Mouse (Mus musculus) v-Abl transformed pro-B cells (cell line): Measurements from ENCODE around the gene Hspa1l.
"Not testable (repeated sequence)": the region's sequence is repeated elsewhere in the genome, so short reads cannot be mapped to it uniquely, and the experiment has no call there.

Experiments
- in situ Hi-C, 2 experiments: fragments of 400-800 bp; cut with MboI; formaldehyde crosslinking; loops; one replicate each; pipeline ENCODE4 v1.15.1; 2025; ENCODE audit not compliant: unreplicated experiment in 2 of 2

Hspa1l gene

GRCm38 (mm10) chr17:34949553-34949969, 22.9 kb upstream of the Hspa1l start:
- in situ Hi-C loops = loop anchor here (5.0 to 25.0 kb wide), 4 partner anchors 33 to 312 kb away; partner anchors contain the start of genes Slc44a4 (in 2 of the 2), Atf6b (in 1 of the 2), Fkbpl (in 1 of the 2) and Lsm2 (in 1 of the 2)

GRCm38 (mm10) chr17:34950514-34951455, 21.7 kb upstream of the Hspa1l start:
- in situ Hi-C loops = loop anchor here in 1 of 2 experiments (5.0 kb wide), 1 partner anchor 37 kb away; no protein-coding TSS in a partner anchor

GRCm38 (mm10) chr17:34951636-34952377, 20.7 kb upstream of the Hspa1l start:
- in situ Hi-C loops = loop anchor here in 1 of 2 experiments (5.0 kb wide), 1 partner anchor 35 kb away; no protein-coding TSS in a partner anchor

DNA sequence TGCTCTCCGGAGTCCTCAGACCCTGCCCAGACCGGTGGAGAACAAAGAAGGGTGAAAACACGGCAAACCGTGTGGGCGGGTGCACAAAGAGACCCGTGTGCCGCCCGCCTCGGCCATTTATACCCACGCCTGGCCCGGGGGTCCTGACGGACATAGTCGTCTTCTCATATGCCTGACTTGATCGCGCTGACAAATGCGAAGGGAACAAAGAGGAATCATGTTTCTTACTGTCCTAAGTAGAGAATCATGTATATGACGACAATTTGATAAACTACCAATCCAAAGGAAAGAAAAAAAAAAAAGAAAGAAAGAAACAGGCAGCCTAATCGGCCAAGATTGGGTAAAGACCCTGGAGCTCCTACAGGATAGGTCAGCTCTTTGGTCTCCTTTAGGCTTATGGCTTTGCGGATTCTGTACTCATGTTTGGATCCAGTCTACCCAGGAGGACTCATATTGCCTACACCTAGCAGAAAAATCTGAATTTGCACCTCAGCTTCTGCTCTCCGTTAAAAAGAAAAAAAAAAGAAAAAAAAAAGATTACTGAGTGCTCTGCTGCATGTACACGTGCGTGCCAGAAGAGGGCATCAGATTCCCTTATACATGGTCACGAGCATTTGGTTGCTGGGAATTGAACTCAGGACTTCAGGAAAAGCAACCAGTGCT, 20.0 kb upstream of the Hspa1l start:
- in situ Hi-C loops = loop anchor here in 1 of 2 experiments (5.0 kb wide), 1 partner anchor 35 kb away; no protein-coding TSS in a partner anchor

DNA sequence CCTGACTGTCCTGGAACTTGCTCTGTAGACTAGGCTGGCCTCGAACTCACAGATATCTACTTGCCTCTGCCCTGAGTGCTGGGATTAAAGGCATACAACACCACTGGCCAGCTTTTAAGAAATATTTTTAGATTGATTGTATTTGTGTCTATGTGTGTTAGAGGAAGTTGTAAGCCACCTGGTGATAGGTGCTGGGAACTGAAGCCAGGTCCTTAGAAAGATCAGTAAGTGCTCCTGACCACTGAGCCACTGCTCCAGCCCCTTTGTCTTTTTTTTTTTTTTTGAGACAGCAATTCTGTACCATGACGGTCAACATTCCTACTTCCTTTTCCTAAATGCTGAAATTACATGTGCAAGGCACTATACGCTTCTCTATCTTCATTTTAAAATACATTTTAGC, 19.2 kb upstream of the Hspa1l start:
- in situ Hi-C loops = loop anchor here in 1 of 2 experiments (5.0 kb wide), 1 partner anchor 34 kb away; no protein-coding TSS in a partner anchor

GRCm38 (mm10) chr17:34953904-34954303, 18.6 kb upstream of the Hspa1l start:
- in situ Hi-C loops = loop anchor here in 1 of 2 experiments (5.0 kb wide), 1 partner anchor 33 kb away; no protein-coding TSS in a partner anchor

DNA sequence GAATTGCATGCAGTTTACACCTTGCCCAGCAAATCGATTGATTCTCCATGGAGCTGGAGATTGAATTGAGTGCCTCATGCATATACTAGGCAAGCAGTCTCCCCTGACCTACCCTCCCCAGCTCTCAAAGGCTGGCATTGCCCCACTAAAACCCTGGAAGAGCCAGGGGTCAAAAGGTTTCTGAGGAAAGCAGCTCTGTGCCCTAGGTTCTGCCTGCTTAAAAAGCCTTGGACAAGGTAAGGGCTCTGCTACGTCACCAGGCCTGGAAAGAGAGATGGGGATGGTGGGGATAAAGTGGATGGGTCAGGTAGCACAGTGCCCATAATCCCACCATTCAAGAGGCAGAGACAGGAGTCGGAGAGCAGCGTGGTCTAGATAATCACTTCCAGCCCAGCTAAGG, 17.7 kb upstream of the Hspa1l start:
- in situ Hi-C loops = loop anchor here in 1 of 2 experiments (5.0 kb wide), 1 partner anchor 32 kb away; no protein-coding TSS in a partner anchor

GRCm38 (mm10) chr17:34955884-34956283, 16.6 kb upstream of the Hspa1l start:
- in situ Hi-C loops = no loop called here

GRCm38 (mm10) chr17:34956340-34956739, 16.2 kb upstream of the Hspa1l start:
- in situ Hi-C loops = no loop called here

GRCm38 (mm10) chr17:34957291-34957690, 15.2 kb upstream of the Hspa1l start:
- in situ Hi-C loops = not testable (repeated sequence)

- in situ Hi-C loops = not testable (repeated sequence)
These were observed 14.5 kb upstream of the Hspa1l start for GRCm38 (mm10) chr17:34957966-34958365.

GRCm38 (mm10) chr17:34958734-34959129, 13.8 kb upstream of the Hspa1l start:
- in situ Hi-C loops = not testable (repeated sequence)

- in situ Hi-C loops = not testable (repeated sequence)
These were observed 13.2 kb upstream of the Hspa1l start, which contains the start of gene Hspa1b for GRCm38 (mm10) chr17:34959130-34959778. Gene Hspa1b (minus strand): TSS chr17:34959238.

GRCm38 (mm10) chr17:34959881-34960515, 12.5 kb upstream of the Hspa1l start:
- in situ Hi-C loops = no loop called here

DNA sequence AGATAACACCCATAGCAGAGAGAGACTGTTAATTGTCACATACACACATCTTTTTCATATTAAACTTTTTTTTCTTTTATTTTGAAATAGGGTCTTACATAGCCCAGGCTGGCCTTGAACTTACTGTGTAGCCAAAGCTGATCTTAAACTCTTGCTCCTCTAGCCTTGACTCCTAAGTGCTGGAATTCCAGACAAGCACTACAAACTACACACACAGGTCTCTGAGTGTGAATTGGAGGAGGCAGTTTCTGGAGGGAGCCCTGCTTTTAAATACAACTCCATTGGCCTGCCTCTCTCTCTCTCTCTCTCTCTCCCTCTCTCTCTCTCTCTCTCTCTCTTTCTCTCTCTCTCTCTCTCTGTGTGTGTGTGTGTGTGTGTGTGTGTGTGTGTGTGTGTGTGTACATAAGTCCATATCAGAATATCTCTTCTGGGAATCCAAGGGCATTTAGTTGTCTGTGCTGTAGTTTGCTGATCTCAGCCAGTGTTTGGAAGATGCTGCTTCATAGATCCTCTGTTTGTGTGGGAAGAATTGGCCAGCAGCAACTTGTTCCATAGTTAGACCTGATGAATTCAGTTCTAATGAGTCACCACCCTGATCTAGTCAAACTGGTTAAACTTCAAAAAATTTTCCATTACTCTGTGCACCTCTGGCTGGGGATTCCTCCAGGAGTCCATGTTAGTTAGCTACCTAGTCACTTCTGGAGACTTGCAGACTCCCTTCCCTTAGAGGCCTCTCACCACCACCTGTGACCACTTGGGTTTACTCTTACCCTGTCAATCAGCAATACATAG, 11.6 kb upstream of the Hspa1l start:
- in situ Hi-C loops = no loop called here

DNA sequence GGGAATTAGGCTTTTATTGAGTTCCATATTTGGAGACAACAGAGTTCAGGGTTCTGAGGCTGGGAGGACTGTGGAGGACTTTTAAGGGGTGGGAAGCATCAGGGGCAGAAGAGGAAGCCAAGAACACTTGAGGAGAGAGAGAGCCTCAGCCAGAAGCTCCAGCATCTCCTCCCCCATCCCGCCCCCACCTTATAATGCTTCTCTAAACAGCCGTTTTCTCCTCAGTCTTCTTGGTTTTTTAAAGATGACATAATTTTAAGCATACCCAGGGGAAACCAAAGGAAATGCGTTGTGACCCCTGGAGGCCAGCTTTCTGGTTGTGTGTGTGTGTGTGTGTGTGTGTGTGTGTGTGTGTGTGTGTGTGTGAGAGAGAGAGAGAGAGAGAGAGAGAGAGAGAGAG, 10.4 kb upstream of the Hspa1l start:
- in situ Hi-C loops = no loop called here

- in situ Hi-C loops = no loop called here
These were observed 9.7 kb upstream of the Hspa1l start for GRCm38 (mm10) chr17:34962841-34963240.

GRCm38 (mm10) chr17:34964640-34965049, 7.9 kb upstream of the Hspa1l start:
- in situ Hi-C loops = no loop called here
